Mouse (Mus musculus): ENCODE data around the gene Mrps10.

DNA sequence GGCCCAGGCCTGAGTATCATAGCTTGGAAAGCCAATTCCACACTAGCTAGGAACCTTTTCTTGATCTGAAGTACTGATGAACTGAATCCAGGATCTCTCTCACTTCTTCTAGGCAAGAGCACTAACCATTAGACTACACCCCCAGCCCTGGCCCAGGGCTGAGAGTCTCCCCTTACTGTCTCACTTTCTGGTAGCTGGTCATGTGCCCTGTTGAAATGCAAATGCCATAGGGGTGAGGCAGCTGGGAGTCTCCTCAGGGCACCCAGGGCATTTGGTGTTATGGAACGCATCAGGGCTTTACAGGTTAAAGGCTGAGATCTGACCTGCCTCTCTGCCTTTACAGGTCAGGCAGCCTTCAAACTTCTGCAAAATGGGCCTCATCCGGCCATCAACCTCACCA, 51.5 kb downstream of the Mrps10 start:
- TF ChIP-seq EP300 (IDR thresholded peaks at IDR 0.05; ENCODE audit: low read length) (no peak), CTCF (conservative IDR thresholded peaks at IDR 0.05 in 1 of 2, IDR thresholded peaks at IDR 0.05 in 1 of 2; ENCODE audit: low read depth in 2 of 2, low read length in 2 of 2) (no peak), NELFE (IDR thresholded peaks at IDR 0.05; ENCODE audit: low read depth, low read length) (no peak), KAT2A (IDR thresholded peaks at IDR 0.05; ENCODE audit: insufficient replicate concordance, low read length) (no peak), CHD2 (IDR thresholded peaks at IDR 0.05; ENCODE audit: low read length) (no peak)
